Mouse (Mus musculus): ENCODE results near the gene Cass4. TPM values are rescaled to one million over a fixed set of nuclear protein-coding genes. Genes with fewer than 3 reads are reported as not detected.

The Cass4 gene
- total and polyA plus RNA-seq, 3 experiments, result 2.9 to 5.3 (median 3.8) TPM

DNA sequence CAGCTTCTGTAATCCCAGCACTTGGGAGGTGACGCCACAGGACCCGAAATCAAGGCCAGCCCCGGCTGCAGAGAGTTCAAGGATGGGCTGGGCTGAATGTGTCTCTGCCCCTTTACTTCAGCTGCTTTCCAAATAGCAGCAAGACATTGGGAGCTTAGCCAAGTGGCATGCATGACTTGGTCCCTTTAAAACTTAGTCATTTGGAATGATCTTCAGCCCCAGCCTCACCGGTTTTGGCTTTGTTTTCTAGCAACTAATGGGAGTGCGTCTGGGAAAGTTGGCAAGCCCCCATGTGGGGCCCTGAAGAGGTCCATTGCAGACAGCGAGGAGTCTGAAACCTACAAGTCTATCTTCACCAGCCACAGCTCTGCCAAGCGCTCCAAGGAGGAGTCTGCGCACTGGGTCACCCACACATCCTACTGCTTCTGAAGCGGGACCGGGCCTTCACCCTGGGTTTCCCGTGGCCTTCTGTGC lies 74.8 kb downstream of the Cass4 start:
- H3K9me3 ChIP-seq (replicated peaks; ENCODE audit: low read length), result no peaks in the 10 kb centered on the region
- H3K4me3 ChIP-seq (replicated peaks in 1 of 3; ENCODE audit: low read depth in 2 of 3, low read length in 2 of 3, poor library complexity in 1 of 3), result no peak overlapping the region
- H3K79me2 ChIP-seq (replicated peaks; ENCODE audit: control insufficient read depth, extremely low read depth, insufficient read depth, poor library complexity, severe bottlenecking), result no peaks in the 10 kb centered on the region
- TF ChIP-seq ZC3H11A (IDR thresholded peaks at IDR 0.05; ENCODE audit: low read depth, low read length) (no peak), NELFE (IDR thresholded peaks at IDR 0.05; ENCODE audit: low read depth, low read length) (no peak), HCFC1 (IDR thresholded peaks at IDR 0.05; ENCODE audit: low read depth, low read length) (no peak), MEF2A (IDR thresholded peaks at IDR 0.05; ENCODE audit: borderline replicate concordance, low read depth, low read length) (no peak), JUN (IDR thresholded peaks at IDR 0.05; ENCODE audit: insufficient read depth, low read depth, low read length) (no peak), ZNF384 (IDR thresholded peaks at IDR 0.05; ENCODE audit: low read depth, low read length) (no peak), TBP (conservative IDR thresholded peaks at IDR 0.05; ENCODE audit: low read depth, low read length) (no peak), ZKSCAN1 (IDR thresholded peaks at IDR 0.05; ENCODE audit: borderline replicate concordance, low read depth, low read length) (no peak), MAZ (IDR thresholded peaks at IDR 0.05; ENCODE audit: low read depth, low read length) (no peak), EP300 (IDR thresholded peaks at IDR 0.05; ENCODE audit: low read length) (no peak), PAX5 (IDR thresholded peaks at IDR 0.05; ENCODE audit: low read length) (no peak)
- H3K27ac ChIP-seq (ENCODE audit: insufficient read depth, low read depth), result no peak overlapping the region
- H3K4me2 ChIP-seq (ENCODE audit: insufficient read depth, low read depth, poor library complexity, severe bottlenecking), result no peak overlapping the region
- no peak overlapping the region for H3K9ac ChIP-seq (ENCODE audit: insufficient read depth, low read depth)
- in situ Hi-C loops (cut with MboI; ENCODE audit: low pct_ligation_motif_present, low pct_unique_long_range_greater_than_20kb, low sequenced_read_pairs) (no loop called here), dilution Hi-C loops (cut with MboI; ENCODE audit: extremely low pct_ligation_motif_present, extremely low pct_unique_long_range_greater_than_20kb, low sequenced_read_pairs) (no loop called here)
- no peak for DNase-seq (ENCODE audit: extremely low read depth)
- H3K36me3 ChIP-seq (replicated peaks in 1 of 2; ENCODE audit: control insufficient read depth in 1 of 2, insufficient read depth in 1 of 2, low read length in 1 of 2), result peaks cover 50 to 79% of the 10 kb centered on the region in 2 experiments
- H3K4me1 ChIP-seq (ENCODE audit: control insufficient read depth in 1 of 2, insufficient read depth in 2 of 2), result no peaks in the 10 kb centered on the region
- no peaks in the 10 kb centered on the region for H3K27me3 ChIP-seq (replicated peaks)

DNA sequence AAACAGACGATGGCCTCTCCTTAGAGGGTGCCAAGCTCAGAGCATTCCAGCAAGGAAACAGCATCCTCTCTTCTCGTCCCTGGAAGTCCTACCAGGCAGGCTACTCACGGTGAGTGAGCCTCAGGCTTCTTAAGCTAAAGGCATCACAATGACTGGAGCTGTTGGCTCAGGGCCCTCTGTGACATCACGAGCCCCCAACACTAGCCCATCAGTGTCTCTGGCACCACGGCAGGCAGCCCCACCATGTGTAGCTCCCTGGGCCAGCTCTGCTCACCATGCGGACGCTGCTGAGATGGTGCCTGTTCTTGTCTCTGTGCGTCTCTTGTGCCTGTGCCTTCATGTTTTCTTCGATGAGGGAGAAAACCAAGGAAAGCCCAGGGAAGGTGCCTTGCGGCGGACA lies 78.7 kb downstream of the Cass4 start, which contains the start of gene Fam209:
Fam209 (plus strand) TSS at position 203 of the 400 bp plus-strand sequence.
- Histone ChIP-seq H3K27ac (ENCODE audit: insufficient read depth, low read depth) (no peak within 1 kb of the TSS), H3K4me1 (ENCODE audit: control insufficient read depth in 1 of 2, insufficient read depth in 2 of 2) (peaks cover 4 to 7% of the 10 kb centered on the region in 2 experiments; a peak in 3 of 4 replicates), H3K79me2 (replicated peaks; ENCODE audit: control insufficient read depth, extremely low read depth, insufficient read depth, poor library complexity, severe bottlenecking) (no peaks in the 10 kb centered on the region), H3K9me3 (replicated peaks; ENCODE audit: low read length) (no peaks in the 10 kb centered on the region), H3K9ac (ENCODE audit: insufficient read depth, low read depth) (no peak within 1 kb of the TSS), H3K36me3 (replicated peaks in 1 of 2; ENCODE audit: control insufficient read depth in 1 of 2, insufficient read depth in 1 of 2, low read length in 1 of 2) (peaks cover 20 to 41% of the 10 kb centered on the region in 2 experiments), H3K4me3 (replicated peaks in 1 of 3; ENCODE audit: low read depth in 2 of 3, low read length in 2 of 3, poor library complexity in 1 of 3) (no peak within 1 kb of the TSS), H3K4me2 (ENCODE audit: insufficient read depth, low read depth, poor library complexity, severe bottlenecking) (no peak within 1 kb of the TSS), H3K27me3 (replicated peaks) (no peaks in the 10 kb centered on the region)
- dilution Hi-C loops (cut with MboI; ENCODE audit: extremely low pct_ligation_motif_present, extremely low pct_unique_long_range_greater_than_20kb, low sequenced_read_pairs), result no loop called here
- in situ Hi-C loops (cut with MboI; ENCODE audit: low pct_ligation_motif_present, low pct_unique_long_range_greater_than_20kb, low sequenced_read_pairs), result loop anchor here (10.0 kb wide), 2 partner anchors 302 to 522 kb away; no protein-coding TSS in a partner anchor
- no peak for DNase-seq (ENCODE audit: extremely low read depth)
- no peak for TF ChIP-seq ELF1 (IDR thresholded peaks at IDR 0.05; ENCODE audit: low read depth, low read length)
- no peak for TF ChIP-seq MXI1 (IDR thresholded peaks at IDR 0.05; ENCODE audit: low read depth, low read length)
- no peak for TF ChIP-seq USF2 (conservative IDR thresholded peaks at IDR 0.05; ENCODE audit: low read depth, low read length)
- TF ChIP-seq BHLHE40 (IDR thresholded peaks at IDR 0.05; ENCODE audit: low read depth, low read length), result no peak
- no peak for TF ChIP-seq POLR2AphosphoS2 (IDR thresholded peaks at IDR 0.05; ENCODE audit: low read depth, low read length)
- no peak for TF ChIP-seq E2F4 (IDR thresholded peaks at IDR 0.05; ENCODE audit: insufficient replicate concordance, low read depth, low read length)
- TF ChIP-seq JUN (IDR thresholded peaks at IDR 0.05; ENCODE audit: insufficient read depth, low read depth, low read length), result no peak
- no peak for TF ChIP-seq KAT2A (IDR thresholded peaks at IDR 0.05; ENCODE audit: insufficient replicate concordance, low read length)

All from CH12.LX (cell line).